Mouse (Mus musculus): Measurements from ENCODE around the gene Plppr3.
A peak's percentile ranks its signal among the peaks of the same experiment; 100 is the strongest.

Gene Plppr3

GRCm38 (mm10) chr10:79865801-79866295, 8.6 kb downstream of the Plppr3 start:
- peak; percentile 96 for DNase-seq

- peak; percentile 94 for DNase-seq
Measured at GRCm38 (mm10) chr10:79865189-79865601, 9.2 kb downstream of the Plppr3 start.

DNA sequence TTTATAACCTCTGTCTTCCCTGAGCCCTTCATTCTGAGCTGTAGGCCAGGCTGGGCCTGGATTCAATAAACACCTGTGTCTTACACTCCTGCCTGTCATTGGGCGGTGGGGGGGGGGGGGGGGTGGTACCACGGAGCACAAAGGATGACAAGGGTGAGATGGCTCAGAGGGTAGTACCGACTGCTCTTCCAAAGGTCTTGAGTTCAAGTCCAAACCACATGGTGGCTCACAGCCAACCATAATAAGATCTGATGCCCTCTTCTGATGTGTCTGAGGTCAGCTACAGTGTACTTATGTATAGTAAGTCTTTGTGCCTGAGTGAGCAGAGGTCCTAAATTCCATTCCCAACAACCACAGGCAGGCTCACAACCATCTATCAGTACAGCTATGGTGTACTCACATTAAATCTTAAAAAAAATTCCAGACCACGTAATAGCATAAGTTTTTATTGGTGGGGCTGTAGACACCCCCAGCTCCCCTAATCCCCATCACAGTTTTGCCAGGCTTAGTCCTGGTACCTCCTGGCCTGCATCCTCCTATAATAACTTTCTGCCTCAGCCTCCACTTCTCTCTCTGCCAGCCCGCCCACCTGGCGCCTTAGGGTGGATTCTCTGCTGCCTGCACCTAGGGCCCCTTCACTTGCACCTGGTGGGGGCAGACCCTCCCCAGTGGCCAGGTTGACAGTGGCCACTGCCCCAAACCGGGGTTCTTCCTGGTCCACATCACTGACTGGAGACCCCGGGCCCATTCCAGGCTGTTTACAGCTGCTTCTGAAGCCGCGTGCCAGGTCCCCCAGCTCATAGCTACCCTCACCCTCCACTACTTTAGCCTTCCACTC, 9.9 kb downstream of the Plppr3 start:
- no peak for DNase-seq

DNA sequence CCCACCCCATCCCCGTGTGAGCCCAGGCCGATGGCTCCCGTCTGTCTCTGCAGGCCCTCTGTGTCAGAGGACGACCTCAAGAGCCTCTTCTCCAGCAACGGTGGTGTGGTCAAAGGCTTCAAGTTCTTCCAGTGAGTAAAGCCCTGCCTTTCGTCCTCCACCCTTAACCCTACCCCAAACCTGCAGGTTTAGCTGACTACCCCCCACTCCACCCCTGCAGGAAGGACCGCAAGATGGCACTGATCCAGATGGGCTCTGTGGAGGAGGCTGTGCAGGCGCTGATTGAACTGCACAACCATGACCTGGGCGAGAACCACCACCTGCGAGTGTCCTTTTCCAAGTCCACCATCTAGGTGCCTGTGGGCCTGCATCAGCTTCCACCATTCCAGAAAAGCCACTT, 11.5 kb downstream of the Plppr3 start:
- peak; percentile 92 for DNase-seq

- DNase-seq, result peak; percentile 91
Measured at GRCm38 (mm10) chr10:79862049-79862788, 12.2 kb downstream of the Plppr3 start.

DNA sequence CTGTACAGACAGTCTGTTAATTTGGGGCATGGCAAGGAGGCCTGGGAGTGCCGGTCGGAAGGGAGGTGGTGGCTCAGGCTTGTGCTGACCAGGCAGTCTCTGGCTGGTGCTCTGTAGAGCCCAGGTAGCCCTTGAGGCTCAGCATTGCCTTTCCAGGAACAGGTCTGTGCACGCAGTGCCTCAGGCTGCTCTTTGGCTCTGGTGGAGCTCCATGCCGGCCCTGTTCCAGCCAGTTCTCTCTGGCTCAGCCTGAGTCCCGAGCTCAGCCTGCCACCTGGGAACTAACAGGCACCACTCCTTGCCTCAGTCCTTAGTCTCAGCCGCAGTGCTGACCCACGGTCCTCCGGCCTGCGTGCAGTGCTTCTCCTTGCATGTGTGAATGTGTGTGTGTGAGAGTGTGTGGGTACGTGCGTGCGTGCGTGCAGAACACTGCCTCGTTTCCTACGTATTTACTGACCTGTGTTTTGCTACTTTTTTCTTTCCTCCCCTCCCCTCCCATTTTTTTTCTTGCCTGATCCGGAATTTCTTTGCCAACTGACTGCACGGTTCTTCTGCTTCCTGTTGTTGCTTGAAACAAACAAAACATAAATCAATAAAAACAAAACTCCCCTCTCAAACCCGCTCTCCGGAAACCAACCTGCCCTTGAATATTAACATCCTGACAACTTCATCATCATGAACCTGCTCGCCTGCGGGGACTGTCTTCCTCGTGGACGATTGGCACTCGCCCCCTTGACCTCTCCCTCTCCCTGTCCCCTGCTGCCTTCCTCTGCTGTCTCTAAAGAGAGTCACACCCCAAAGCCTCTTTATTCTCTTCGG, 13.0 kb downstream of the Plppr3 start:
- peak; percentile 91 for DNase-seq

DNA sequence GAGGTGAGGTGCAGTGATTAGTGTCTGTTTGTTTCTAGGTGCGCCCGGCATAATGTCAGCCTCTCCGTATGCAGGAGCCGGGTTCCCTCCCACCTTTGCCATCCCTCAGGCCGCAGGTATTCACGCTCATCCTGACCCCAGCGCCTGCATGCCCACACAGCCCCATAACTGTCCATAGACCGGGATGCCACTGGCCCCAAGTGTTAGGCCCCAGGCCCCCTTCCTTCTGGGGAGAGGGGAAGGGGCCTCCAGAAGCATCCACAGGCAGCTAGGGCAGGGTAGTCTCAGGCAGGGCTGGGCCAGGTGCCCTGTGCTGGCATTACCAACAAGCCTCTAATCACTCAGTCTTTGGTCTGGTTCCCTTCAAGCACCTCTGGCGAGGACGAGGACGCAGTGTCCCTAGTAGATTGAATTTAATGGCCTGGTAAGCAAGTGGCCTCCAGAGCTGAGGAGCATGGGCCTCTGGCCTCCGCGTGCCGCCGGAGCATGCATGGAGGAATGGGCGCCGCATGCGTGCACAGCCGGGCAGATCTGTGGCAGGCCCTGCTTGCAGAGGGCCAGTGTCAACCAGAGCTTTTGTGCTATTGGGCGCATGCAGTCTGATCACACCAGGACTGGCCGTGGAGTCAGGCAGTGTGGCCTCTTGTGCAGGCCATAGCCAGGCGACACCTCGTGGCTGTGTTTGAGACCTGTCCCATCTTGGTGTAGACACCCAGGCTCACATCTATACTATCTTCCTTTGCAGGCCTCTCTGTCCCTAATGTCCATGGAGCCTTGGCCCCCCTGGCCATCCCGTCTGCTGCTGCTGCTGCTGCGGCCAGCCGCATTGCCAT, 14.1 kb downstream of the Plppr3 start:
- peak; percentile 94 for DNase-seq

- DNase-seq, result peak; percentile 95
Measured at GRCm38 (mm10) chr10:79859116-79859515, 15.3 kb downstream of the Plppr3 start.

DNA sequence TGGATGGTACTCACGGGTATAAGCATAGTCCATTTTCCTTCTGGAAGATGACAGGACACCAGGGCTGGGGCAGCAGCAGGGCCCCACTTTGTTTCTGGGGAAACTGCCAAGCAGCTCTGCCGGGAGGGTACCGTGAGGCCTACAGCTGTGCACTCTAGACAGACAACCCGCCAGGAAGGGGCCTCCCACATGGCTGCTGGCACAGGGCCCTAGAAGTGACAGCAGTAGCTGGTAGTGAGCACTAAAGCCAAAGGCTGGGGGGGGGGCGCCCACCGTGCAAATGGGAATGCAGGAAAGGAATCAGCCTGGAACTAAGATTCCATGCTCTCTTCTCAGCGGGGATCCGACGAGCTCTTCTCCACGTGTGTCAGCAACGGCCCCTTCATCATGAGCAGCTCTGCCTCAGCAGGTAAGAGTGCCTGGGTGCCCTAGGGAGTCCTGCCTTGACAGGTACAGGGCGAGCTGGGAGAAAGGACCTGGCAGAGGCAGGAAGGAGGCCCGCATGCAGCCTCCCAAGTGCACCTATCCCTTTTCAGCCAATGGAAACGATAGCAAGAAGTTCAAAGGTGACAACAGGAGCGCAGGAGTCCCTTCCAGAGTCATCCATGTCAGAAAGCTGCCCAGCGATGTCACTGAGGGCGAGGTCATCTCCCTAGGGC, 15.9 kb downstream of the Plppr3 start:
- peak; percentile 98 for DNase-seq

DNA sequence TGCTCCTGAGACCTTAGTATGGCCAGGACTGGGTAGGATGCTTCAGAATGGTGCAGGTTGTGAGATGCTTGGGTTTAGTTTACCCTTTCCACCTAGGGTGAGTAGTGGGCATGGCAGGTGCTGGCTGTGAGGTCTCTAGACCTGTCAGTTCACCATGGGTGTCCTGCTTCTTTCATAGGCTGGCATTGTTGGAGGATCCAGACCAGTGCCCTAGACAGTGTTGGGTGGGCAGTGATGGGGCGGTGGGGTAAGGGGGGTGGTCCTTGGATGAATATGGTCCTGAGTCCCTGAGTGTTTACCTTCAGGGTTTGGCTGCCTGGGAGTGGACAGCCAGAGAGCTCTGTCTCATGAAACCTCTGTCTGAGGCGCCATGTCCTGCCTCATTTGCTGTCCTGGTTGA, 16.5 kb downstream of the Plppr3 start:
- DNase-seq, result peak; percentile 94

- peak; percentile 99 for DNase-seq
Measured at GRCm38 (mm10) chr10:79857452-79857811, 17.0 kb downstream of the Plppr3 start.

GRCm38 (mm10) chr10:79856704-79857451, 17.6 kb downstream of the Plppr3 start:
- DNase-seq, result no peak

GRCm38 (mm10) chr10:79856280-79856679, 18.2 kb downstream of the Plppr3 start:
- no peak for DNase-seq

- DNase-seq, result peak; percentile 97
Measured at GRCm38 (mm10) chr10:79855558-79856184, 18.8 kb downstream of the Plppr3 start.

DNA sequence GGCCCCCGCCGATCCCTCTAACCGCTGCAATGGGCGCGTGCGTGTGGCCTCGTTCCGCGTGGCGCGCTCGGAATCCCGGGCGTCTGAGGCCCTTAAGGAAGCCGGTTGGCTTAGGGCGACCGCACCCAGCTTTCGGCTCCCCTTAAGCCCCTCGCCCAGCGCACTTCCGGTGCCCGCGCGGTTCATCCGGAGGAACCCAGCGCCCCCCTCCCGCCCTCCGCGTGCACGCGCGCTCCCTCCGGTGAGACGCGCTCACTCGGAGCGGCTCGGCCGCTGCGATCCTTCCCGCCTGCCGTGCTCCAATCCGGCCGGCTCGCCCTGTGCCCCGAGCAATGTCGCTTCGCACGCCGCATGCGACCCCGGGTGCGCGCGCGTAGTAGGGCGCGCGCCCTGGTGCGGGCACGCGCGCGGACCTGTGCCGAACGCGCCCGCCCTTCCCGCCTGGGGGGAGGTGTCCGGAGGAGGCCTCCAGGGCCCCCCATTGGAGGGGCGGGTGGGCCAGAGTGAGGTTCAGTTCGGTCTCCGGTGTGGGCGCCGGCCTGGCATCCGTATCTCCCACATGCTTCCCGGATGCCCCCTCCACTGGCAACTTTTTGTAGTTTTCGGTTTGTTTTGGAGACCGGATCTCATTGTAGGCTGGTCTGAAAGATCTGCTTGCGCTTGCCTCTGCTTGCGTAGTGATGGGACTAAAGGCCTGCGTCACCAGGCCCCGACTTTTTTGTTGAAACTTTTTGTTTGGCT, 19.5 kb downstream of the Plppr3 start:
- peak; percentile 99 for DNase-seq

DNA sequence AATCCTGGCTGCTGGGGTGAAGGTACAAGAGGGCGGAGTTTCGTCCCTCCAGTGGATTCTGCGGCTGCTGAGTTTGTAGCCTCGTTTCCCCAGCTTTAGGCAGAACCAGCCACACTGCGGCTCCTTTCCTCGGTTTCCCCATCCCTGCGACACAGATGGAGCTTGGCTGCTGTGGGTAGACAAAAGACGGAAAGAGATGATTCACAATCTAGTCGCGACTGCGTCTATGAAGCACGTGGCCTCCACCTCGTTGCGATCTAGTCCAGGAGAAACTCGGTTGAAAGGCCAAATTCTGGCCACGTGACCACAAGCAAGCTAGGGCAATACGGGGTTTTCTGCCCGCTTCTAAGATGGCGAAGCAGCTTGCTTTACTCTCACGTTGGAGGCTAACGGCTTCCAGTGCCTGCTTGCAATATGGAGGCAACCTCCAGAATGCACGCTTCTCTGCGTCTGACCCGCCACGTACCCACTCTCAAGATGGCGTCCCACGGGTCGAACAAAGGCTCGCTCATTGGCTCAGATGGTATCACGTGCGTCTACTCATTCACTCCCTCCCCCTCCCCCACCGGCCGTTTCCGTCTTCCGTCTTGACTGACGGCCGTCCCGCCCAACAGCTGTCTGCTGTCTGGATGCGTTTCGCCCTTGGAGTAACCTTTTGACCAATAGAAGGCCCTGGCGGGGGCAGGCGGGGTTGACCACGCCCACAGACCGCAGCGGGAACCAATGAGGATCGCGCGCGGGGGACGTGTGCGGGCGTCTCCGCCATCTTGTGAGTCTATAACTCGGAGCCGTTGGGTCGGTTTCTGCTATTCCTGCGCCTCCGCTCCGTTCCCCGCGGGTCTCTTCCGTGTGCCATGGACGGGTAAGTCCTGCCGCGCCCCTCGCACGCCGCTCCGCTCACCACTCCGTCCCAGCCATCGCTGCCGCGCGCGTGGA, 20.3 kb downstream of the Plppr3 start, which contains the start of gene Ptbp1:
TSS of gene Ptbp1 (plus strand) at position 568 of the 936 bp plus-strand sequence.
- peak; percentile 100 for DNase-seq

DNA sequence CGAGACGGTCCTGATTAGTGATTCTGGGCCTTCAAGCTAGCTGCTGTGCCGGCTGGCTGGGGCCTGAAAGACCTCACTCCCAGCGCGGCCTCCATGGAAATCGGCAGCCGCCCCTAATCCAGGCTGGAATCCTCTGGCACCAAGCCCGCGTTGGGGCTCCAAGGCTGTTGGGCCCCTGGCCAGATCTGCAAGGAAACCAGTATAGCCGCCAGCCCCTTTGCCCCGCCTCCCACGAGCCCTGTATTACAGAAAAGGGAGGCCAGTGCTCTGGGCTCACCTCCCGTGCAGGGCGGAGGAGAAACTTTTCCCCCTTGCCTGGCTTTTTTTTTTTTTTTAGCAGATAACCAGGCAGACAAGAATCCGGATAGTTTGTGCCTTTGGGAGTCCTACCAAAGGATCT, 21.0 kb downstream of the Plppr3 start:
- DNase-seq, result peak; percentile 99

- peak; percentile 95 for DNase-seq
Measured at GRCm38 (mm10) chr10:79852827-79853226, 21.6 kb downstream of the Plppr3 start.
